Mouse (Mus musculus): ENCODE measurements around the gene Spocd1. TPM values are rescaled to one million over a fixed set of nuclear protein-coding genes. Genes with fewer than 3 reads are reported as not detected.

Gene Spocd1
- polyA plus RNA-seq, 1 experiment = 0.29 TPM

- Histone ChIP-seq H3K27ac (ENCODE audit: insufficient read depth, low read length) (peak overlapping the region; percentile 72; the same call in 1 of the 2 replicates), H3K4me3 (replicated peaks; ENCODE audit: insufficient read depth, low read depth, low read length) (no peak overlapping the region), H3K4me1 (ENCODE audit: control insufficient read depth, insufficient read depth, low read length) (no peaks in the 10 kb centered on the region; the same call in 1 of the 2 replicates), H3K27me3 (ENCODE audit: control insufficient read depth, insufficient read depth, low read length) (no peaks in the 10 kb centered on the region)
- peak; percentile 33 to 43 for DNase-seq
- 20% methylated on average over 16 of the region's 16 CpGs for WGBS
- no peak for TF ChIP-seq POLR2A (IDR thresholded peaks at IDR 0.05; ENCODE audit: borderline replicate concordance, insufficient read depth, low read length)
- TF ChIP-seq CTCF (IDR thresholded peaks at IDR 0.05; ENCODE audit: borderline replicate concordance, insufficient read depth, low read depth, low read length) = no peak
Observed at GRCm38 (mm10) chr4:129934177-129934855, 5.3 kb downstream of the Spocd1 start.

GRCm38 (mm10) chr4:129951359-129951821 is 22.3 kb downstream of the Spocd1 start:
- Histone ChIP-seq H3K4me3 (replicated peaks; ENCODE audit: insufficient read depth, low read depth, low read length) (no peak overlapping the region), H3K27me3 (ENCODE audit: control insufficient read depth, insufficient read depth, low read length) (no peaks in the 10 kb centered on the region), H3K27ac (ENCODE audit: insufficient read depth, low read length) (no peak overlapping the region), H3K4me1 (ENCODE audit: control insufficient read depth, insufficient read depth, low read length) (no peaks in the 10 kb centered on the region; the same call in 1 of the 2 replicates)
- TF ChIP-seq CTCF (IDR thresholded peaks at IDR 0.05; ENCODE audit: borderline replicate concordance, insufficient read depth, low read depth, low read length) (no peak), POLR2A (IDR thresholded peaks at IDR 0.05; ENCODE audit: borderline replicate concordance, insufficient read depth, low read length) (no peak)
- no peak for DNase-seq
- WGBS = 61% methylated on average over 6 of the region's 6 CpGs

GRCm38 (mm10) chr4:129952241-129952810 is 23.3 kb downstream of the Spocd1 start:
- no peak overlapping the region for H3K27ac ChIP-seq (ENCODE audit: insufficient read depth, low read length)
- no peak overlapping the region for H3K4me3 ChIP-seq (replicated peaks; ENCODE audit: insufficient read depth, low read depth, low read length)
- no peaks in the 10 kb centered on the region for H3K27me3 ChIP-seq (ENCODE audit: control insufficient read depth, insufficient read depth, low read length)
- 59% methylated on average over 5 of the region's 5 CpGs for WGBS
- H3K4me1 ChIP-seq (ENCODE audit: control insufficient read depth, insufficient read depth, low read length) = no peaks in the 10 kb centered on the region; the same call in 1 of the 2 replicates
- no peak for DNase-seq
- TF ChIP-seq CTCF (IDR thresholded peaks at IDR 0.05; ENCODE audit: borderline replicate concordance, insufficient read depth, low read depth, low read length) (no peak), POLR2A (IDR thresholded peaks at IDR 0.05; ENCODE audit: borderline replicate concordance, insufficient read depth, low read length) (no peak)

- Histone ChIP-seq H3K4me1 (ENCODE audit: control insufficient read depth, insufficient read depth, low read length) (no peaks in the 10 kb centered on the region; the same call in 1 of the 2 replicates), H3K27ac (ENCODE audit: insufficient read depth, low read length) (no peak overlapping the region), H3K27me3 (ENCODE audit: control insufficient read depth, insufficient read depth, low read length) (no peaks in the 10 kb centered on the region), H3K4me3 (replicated peaks; ENCODE audit: insufficient read depth, low read depth, low read length) (no peak overlapping the region)
- no peak for DNase-seq
- 67% methylated on average over 2 of the region's 2 CpGs for WGBS
- TF ChIP-seq POLR2A (IDR thresholded peaks at IDR 0.05; ENCODE audit: borderline replicate concordance, insufficient read depth, low read length) = no peak
- TF ChIP-seq CTCF (IDR thresholded peaks at IDR 0.05; ENCODE audit: borderline replicate concordance, insufficient read depth, low read depth, low read length) = no peak
Observed at GRCm38 (mm10) chr4:129954527-129954926, 25.5 kb downstream of the Spocd1 start.

GRCm38 (mm10) chr4:129960180-129960944 is 31.3 kb downstream of the Spocd1 start:
- H3K4me3 ChIP-seq (replicated peaks; ENCODE audit: insufficient read depth, low read depth, low read length) = peak overlapping the region; percentile 45
- H3K4me1 ChIP-seq (ENCODE audit: control insufficient read depth, insufficient read depth, low read length) = no peaks in the 10 kb centered on the region
- H3K27me3 ChIP-seq (ENCODE audit: control insufficient read depth, insufficient read depth, low read length) = no peaks in the 10 kb centered on the region
- TF ChIP-seq POLR2A (IDR thresholded peaks at IDR 0.05; ENCODE audit: borderline replicate concordance, insufficient read depth, low read length) = no peak
- no peak for TF ChIP-seq CTCF (IDR thresholded peaks at IDR 0.05; ENCODE audit: borderline replicate concordance, insufficient read depth, low read depth, low read length)
- peak; percentile 67 to 69 for DNase-seq
- H3K27ac ChIP-seq (ENCODE audit: insufficient read depth, low read length) = no peak overlapping the region
- WGBS = 4% methylated on average over 37 of the region's 37 CpGs

- peaks cover 19% of the 10 kb centered on the region for H3K4me1 ChIP-seq (ENCODE audit: control insufficient read depth, insufficient read depth, low read length)
- no peaks in the 10 kb centered on the region for H3K27me3 ChIP-seq (ENCODE audit: control insufficient read depth, insufficient read depth, low read length)
- no peak for TF ChIP-seq POLR2A (IDR thresholded peaks at IDR 0.05; ENCODE audit: borderline replicate concordance, insufficient read depth, low read length)
- TF ChIP-seq CTCF (IDR thresholded peaks at IDR 0.05; ENCODE audit: borderline replicate concordance, insufficient read depth, low read depth, low read length) = no peak
- DNase-seq = no peak
- no peak overlapping the region for H3K27ac ChIP-seq (ENCODE audit: insufficient read depth, low read length)
- WGBS = 87% methylated on average over 11 of the region's 11 CpGs
- no peak overlapping the region for H3K4me3 ChIP-seq (replicated peaks; ENCODE audit: insufficient read depth, low read depth, low read length)
Observed at GRCm38 (mm10) chr4:129965294-129965693, 36.2 kb downstream of the Spocd1 start.

GRCm38 (mm10) chr4:129966201-129966600 is 37.2 kb downstream of the Spocd1 start:
- no peak overlapping the region for H3K4me3 ChIP-seq (replicated peaks; ENCODE audit: insufficient read depth, low read depth, low read length)
- H3K27me3 ChIP-seq (ENCODE audit: control insufficient read depth, insufficient read depth, low read length) = no peaks in the 10 kb centered on the region
- no peak for DNase-seq
- peaks cover 19% of the 10 kb centered on the region for H3K4me1 ChIP-seq (ENCODE audit: control insufficient read depth, insufficient read depth, low read length)
- WGBS = 60% methylated on average over 10 of the region's 10 CpGs
- TF ChIP-seq CTCF (IDR thresholded peaks at IDR 0.05; ENCODE audit: borderline replicate concordance, insufficient read depth, low read depth, low read length) = no peak
- no peak for TF ChIP-seq POLR2A (IDR thresholded peaks at IDR 0.05; ENCODE audit: borderline replicate concordance, insufficient read depth, low read length)
- H3K27ac ChIP-seq (ENCODE audit: insufficient read depth, low read length) = no peak overlapping the region

Data from cerebellum, adult 2 months (tissue).